In the genomic region with DNA sequence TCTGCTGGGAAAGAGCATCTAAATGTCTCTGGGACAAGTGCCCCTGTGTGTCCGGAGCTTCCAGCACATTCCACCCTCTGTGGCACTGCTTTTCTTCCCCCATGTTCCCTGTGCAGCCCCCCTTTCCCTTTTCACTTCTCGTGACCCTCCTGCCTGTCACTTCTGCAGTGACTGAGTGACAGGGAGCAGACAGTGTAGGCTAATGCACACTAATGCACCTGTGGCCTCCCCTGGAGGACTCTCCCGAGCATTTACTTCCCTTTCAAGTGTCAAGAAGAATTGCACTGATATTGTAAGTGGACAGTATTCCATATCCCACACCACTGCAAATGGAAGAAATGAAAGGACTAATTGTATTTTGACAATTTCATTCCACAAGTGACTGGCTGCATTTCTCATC, we compare ENCODE assay signal across 28 mouse cellular contexts.
DNase-seq lines count a peak whose midpoint lies in the region; ATAC-seq and TF ChIP-seq lines count a peak whose summit lies in the region.
"Had no signal": no experiment of that assay in that cellular context is flagged by ENCODE, and none has a peak within 500 bp of the region (broad histone marks: within the 10 kb centered on the region; RNA-seq: fewer than 3 reads in every experiment).

No protein-coding gene starts in this region.

- ATAC-seq in embryonic facial prominence, embryonic 11.5 days (replicated peaks; ENCODE audit: insufficient number of reproducible peaks, low FRiP score, low TSS enrichment, low read depth), result peak; percentile 48; the same call in 1 of the 2 replicates
- peak; percentile 50; the same call in 1 of the 2 replicates for ATAC-seq in hindbrain, embryonic 13.5 days (ENCODE audit: low FRiP score)
- ATAC-seq in hindbrain, embryonic 12.5 days (ENCODE audit: low FRiP score), result no peak
- ATAC-seq in midbrain, embryonic 15.5 days (replicated peaks), result 0 out of 2 replicates have a peak, but pooled peaks have one; percentile 58
- no peak for ATAC-seq in midbrain, postnatal 0 days (ENCODE audit: low FRiP score)
- ATAC-seq in forebrain, embryonic 16.5 days, result peak; percentile 47; the same call in 1 of the 2 replicates
- ATAC-seq: activated CD4-positive, CD25-positive, alpha-beta regulatory T cell, adult 4 months; intestine, embryonic 15.5 days; liver, embryonic 12.5 days; liver, postnatal 0 days had no signal

- no peaks in the 10 kb centered on the region for H3K36me3 ChIP-seq in embryonic facial prominence, embryonic 11.5 days (replicated peaks; ENCODE audit: control insufficient read depth, insufficient read depth, low read depth, low read length)
- no peaks in the 10 kb centered on the region for H3K36me3 ChIP-seq in embryonic facial prominence, embryonic 10.5 days (replicated peaks)
- H3K36me3 ChIP-seq in hindbrain, embryonic 13.5 days, result 0 out of 2 replicates have a peak, but pooled peaks cover 4% of the 10 kb centered on the region
- no peaks in the 10 kb centered on the region for H3K36me3 ChIP-seq in hindbrain, embryonic 12.5 days
- no peaks in the 10 kb centered on the region for H3K36me3 ChIP-seq in midbrain, embryonic 15.5 days (replicated peaks)
- H3K36me3 ChIP-seq in midbrain, postnatal 0 days (ENCODE audit: insufficient read depth, low read length), result no peaks in the 10 kb centered on the region
- H3K36me3 ChIP-seq in forebrain, embryonic 16.5 days (ENCODE audit: control insufficient read depth, insufficient read depth), result no peaks in the 10 kb centered on the region
- H3K36me3 ChIP-seq: embryonic facial prominence, embryonic 12.5 days; hindbrain, embryonic 10.5 days; intestine, embryonic 15.5 days; liver, embryonic 12.5 days had no signal

- 62% methylated on average over 3 of the region's 3 CpGs for WGBS in embryonic facial prominence, embryonic 11.5 days
- 62% methylated on average over 3 of the region's 3 CpGs for WGBS in embryonic facial prominence, embryonic 10.5 days
- 47% methylated on average over 3 of the region's 3 CpGs for WGBS in hindbrain, embryonic 13.5 days
- 53% methylated on average over 3 of the region's 3 CpGs for WGBS in hindbrain, embryonic 12.5 days
- WGBS in midbrain, embryonic 15.5 days, result 47% methylated on average over 3 of the region's 3 CpGs
- 45% methylated on average over 3 of the region's 3 CpGs for WGBS in midbrain, postnatal 0 days
- 45% methylated on average over 3 of the region's 3 CpGs for WGBS in forebrain, embryonic 16.5 days

- DNase-seq in embryonic facial prominence, embryonic 11.5 days (ENCODE audit: low spot score), result no peak
- no peak for DNase-seq in embryonic facial prominence, embryonic 10.5 days (ENCODE audit: low spot score)
- DNase-seq in midbrain, postnatal 0 days (ENCODE audit: low spot score), result no peak
- DNase-seq in left cerebral cortex, postnatal 25 days (ENCODE audit: low spot score in 2 of 2), result no peak
- DNase-seq: adrenal gland, adult 2 months; adrenal gland, postnatal 36 days; cerebellum, adult 2 months; cerebellum, postnatal 14 days; heart, postnatal 14 days; kidney, adult 8-10 months; kidney, postnatal 4 days; left cerebral cortex, postnatal 4 days; liver, postnatal 0 days; lung, postnatal 4 days; right cerebral cortex, postnatal 4 days; thymus, adult 2 months had no signal

- no peaks in the 10 kb centered on the region for H3K27me3 ChIP-seq in embryonic facial prominence, embryonic 11.5 days (ENCODE audit: control insufficient read depth, insufficient read depth, low read length)
- no peaks in the 10 kb centered on the region for H3K27me3 ChIP-seq in embryonic facial prominence, embryonic 10.5 days (replicated peaks; ENCODE audit: low read depth, poor library complexity, severe bottlenecking)
- H3K27me3 ChIP-seq in hindbrain, embryonic 13.5 days, result no peaks in the 10 kb centered on the region
- H3K27me3 ChIP-seq in hindbrain, embryonic 12.5 days, result no peaks in the 10 kb centered on the region
- H3K27me3 ChIP-seq in midbrain, embryonic 15.5 days (replicated peaks), result no peaks in the 10 kb centered on the region
- no peaks in the 10 kb centered on the region for H3K27me3 ChIP-seq in midbrain, postnatal 0 days (ENCODE audit: insufficient read depth, low read length)
- no peaks in the 10 kb centered on the region for H3K27me3 ChIP-seq in forebrain, embryonic 16.5 days (replicated peaks; ENCODE audit: control insufficient read depth, insufficient read depth, low read length)
- H3K27me3 ChIP-seq: CH12.LX; embryonic facial prominence, embryonic 12.5 days; intestine, embryonic 15.5 days; liver, embryonic 12.5 days had no signal

- H3K4me1 ChIP-seq in embryonic facial prominence, embryonic 11.5 days (ENCODE audit: control insufficient read depth, insufficient read depth, low read length), result no peaks in the 10 kb centered on the region
- H3K4me1 ChIP-seq in embryonic facial prominence, embryonic 10.5 days, result peaks cover 6% of the 10 kb centered on the region; the same call in 1 of the 2 replicates
- H3K4me1 ChIP-seq in hindbrain, embryonic 13.5 days (replicated peaks), result peaks cover 9% of the 10 kb centered on the region
- H3K4me1 ChIP-seq in hindbrain, embryonic 12.5 days, result peaks cover 2% of the 10 kb centered on the region; the same call in 1 of the 2 replicates
- peaks cover 8% of the 10 kb centered on the region for H3K4me1 ChIP-seq in midbrain, embryonic 15.5 days
- H3K4me1 ChIP-seq in midbrain, postnatal 0 days (ENCODE audit: insufficient read depth, low read length), result no peaks in the 10 kb centered on the region
- peaks cover 2% of the 10 kb centered on the region for H3K4me1 ChIP-seq in forebrain, embryonic 16.5 days (replicated peaks; ENCODE audit: control insufficient read depth, insufficient read depth, low read length)
- H3K4me1 ChIP-seq: embryonic facial prominence, embryonic 12.5 days; intestine, embryonic 15.5 days had no signal

- no peak overlapping the region for H3K4me2 ChIP-seq in embryonic facial prominence, embryonic 11.5 days (ENCODE audit: low read depth, low read length)
- H3K4me2 ChIP-seq in hindbrain, embryonic 13.5 days, result no peak overlapping the region
- H3K4me2 ChIP-seq in hindbrain, embryonic 12.5 days (replicated peaks), result no peak overlapping the region
- no peak overlapping the region for H3K4me2 ChIP-seq in midbrain, embryonic 15.5 days
- no peak overlapping the region for H3K4me2 ChIP-seq in midbrain, postnatal 0 days (ENCODE audit: low read depth, low read length, poor library complexity, severe bottlenecking)
- no peak overlapping the region for H3K4me2 ChIP-seq in forebrain, embryonic 16.5 days (ENCODE audit: low read length)
- H3K4me2 ChIP-seq: embryonic facial prominence, embryonic 12.5 days; intestine, embryonic 15.5 days; liver, embryonic 12.5 days had no signal

- H3K9me3 ChIP-seq in embryonic facial prominence, embryonic 11.5 days (replicated peaks; ENCODE audit: control insufficient read depth, low read length), result no peaks in the 10 kb centered on the region
- H3K9me3 ChIP-seq in embryonic facial prominence, embryonic 10.5 days, result no peaks in the 10 kb centered on the region
- H3K9me3 ChIP-seq in hindbrain, embryonic 13.5 days, result no peaks in the 10 kb centered on the region
- H3K9me3 ChIP-seq in hindbrain, embryonic 12.5 days (replicated peaks), result no peaks in the 10 kb centered on the region
- H3K9me3 ChIP-seq in midbrain, embryonic 15.5 days, result no peaks in the 10 kb centered on the region
- H3K9me3 ChIP-seq in midbrain, postnatal 0 days (ENCODE audit: low read length), result no peaks in the 10 kb centered on the region
- H3K9me3 ChIP-seq in forebrain, embryonic 16.5 days (ENCODE audit: control insufficient read depth, low read length), result no peaks in the 10 kb centered on the region
- H3K9me3 ChIP-seq: embryonic facial prominence, embryonic 12.5 days; hindbrain, embryonic 10.5 days; intestine, embryonic 15.5 days; liver, embryonic 12.5 days had no signal

- H3K4me3 ChIP-seq in embryonic facial prominence, embryonic 11.5 days (ENCODE audit: low read depth, low read length), result no peak overlapping the region
- no peak overlapping the region for H3K4me3 ChIP-seq in embryonic facial prominence, embryonic 10.5 days
- H3K4me3 ChIP-seq in hindbrain, embryonic 13.5 days, result no peak overlapping the region
- H3K4me3 ChIP-seq in hindbrain, embryonic 12.5 days, result no peak overlapping the region
- H3K4me3 ChIP-seq in midbrain, embryonic 15.5 days, result no peak overlapping the region
- H3K4me3 ChIP-seq in midbrain, postnatal 0 days (ENCODE audit: low read depth, low read length), result no peak overlapping the region
- H3K4me3 ChIP-seq in forebrain, embryonic 16.5 days (replicated peaks; ENCODE audit: low read length), result no peak overlapping the region
- H3K4me3 ChIP-seq: embryonic facial prominence, embryonic 12.5 days; hindbrain, embryonic 10.5 days; intestine, embryonic 15.5 days; liver, embryonic 12.5 days; megakaryocyte, embryonic 14.5 days had no signal

- no peak overlapping the region for H3K27ac ChIP-seq in embryonic facial prominence, embryonic 11.5 days (replicated peaks; ENCODE audit: low read depth, low read length)
- H3K27ac ChIP-seq in embryonic facial prominence, embryonic 10.5 days (replicated peaks), result no peak overlapping the region
- H3K27ac ChIP-seq in hindbrain, embryonic 13.5 days, result 0 out of 2 replicates have a peak overlapping the region, but pooled peaks have one; percentile 6
- no peak overlapping the region for H3K27ac ChIP-seq in hindbrain, embryonic 12.5 days
- no peak overlapping the region for H3K27ac ChIP-seq in midbrain, embryonic 15.5 days
- no peak overlapping the region for H3K27ac ChIP-seq in midbrain, postnatal 0 days (ENCODE audit: low read depth, low read length)
- no peak overlapping the region for H3K27ac ChIP-seq in forebrain, embryonic 16.5 days (ENCODE audit: low read length)
- H3K27ac ChIP-seq: embryonic facial prominence, embryonic 12.5 days; hindbrain, embryonic 10.5 days; intestine, embryonic 15.5 days; kidney, postnatal 0 days; liver, embryonic 12.5 days had no signal

- no peak for TF ChIP-seq CTCF in midbrain, postnatal 0 days (IDR thresholded peaks at IDR 0.05)

- intact Hi-C loops in left cerebral cortex, postnatal 25 days (cut with DNase I), result no loop called here

- no peak overlapping the region for H3K9ac ChIP-seq in embryonic facial prominence, embryonic 11.5 days (replicated peaks; ENCODE audit: low read length)
- no peak overlapping the region for H3K9ac ChIP-seq in hindbrain, embryonic 13.5 days
- no peak overlapping the region for H3K9ac ChIP-seq in hindbrain, embryonic 12.5 days
- H3K9ac ChIP-seq in midbrain, embryonic 15.5 days, result no peak overlapping the region
- H3K9ac ChIP-seq in midbrain, postnatal 0 days (replicated peaks; ENCODE audit: low read length, poor library complexity, severe bottlenecking), result no peak overlapping the region
- no peak overlapping the region for H3K9ac ChIP-seq in forebrain, embryonic 16.5 days (replicated peaks; ENCODE audit: low read depth, low read length)
- H3K9ac ChIP-seq: embryonic facial prominence, embryonic 12.5 days; intestine, embryonic 15.5 days; liver, embryonic 12.5 days; liver, postnatal 0 days had no signal

Comparison
In these comparisons a context has a peak if more than half of its experiments do, and no peak if none do; other contexts are left out.
1. ATAC-seq: peak in embryonic facial prominence, embryonic 11.5 days (single experiment), hindbrain, embryonic 13.5 days (single experiment), midbrain, embryonic 15.5 days (single experiment) and forebrain, embryonic 16.5 days (single experiment); none in hindbrain, embryonic 12.5 days (single experiment) and midbrain, postnatal 0 days (single experiment).